Comparison of ENCODE assay signal across 9 mouse cellular contexts in genomic region chr15:6709618-6710017, GRCm38 (mm10). TPM values are rescaled to one million over a fixed set of nuclear protein-coding genes. Genes with fewer than 3 reads are reported as not detected.
A peak's percentile ranks its signal among the peaks of the same experiment; 100 is the strongest.
DNase-seq lines count a peak whose midpoint lies in the region; ATAC-seq and TF ChIP-seq lines count a peak whose summit lies in the region.
"Had no signal": no experiment of that assay in that cellular context is flagged by ENCODE, and none has a peak within 500 bp of the region (broad histone marks: within the 10 kb centered on the region; RNA-seq: fewer than 3 reads in every experiment).

No protein-coding gene starts in this region.

- peak overlapping the region; percentile 98 for H3K9ac ChIP-seq in heart, embryonic 14.5 days (ENCODE audit: low read length)
- peak overlapping the region; percentile 100 for H3K9ac ChIP-seq in MEL (ENCODE audit: control insufficient read depth, low read depth, low read length, poor library complexity, severe bottlenecking)
- H3K9ac ChIP-seq in hindbrain, embryonic 14.5 days = peak overlapping the region; percentile 94
- peak overlapping the region; percentile 95 for H3K9ac ChIP-seq in midbrain, embryonic 14.5 days (replicated peaks; ENCODE audit: low read length)

- TF ChIP-seq POLR2A in MEL (IDR thresholded peaks at IDR 0.05; ENCODE audit: control insufficient read depth in 1 of 2, insufficient read depth in 1 of 2, low read depth in 1 of 2, low read length in 2 of 2, poor library complexity in 1 of 2) = no peak

- TF ChIP-seq CTCF in MEL (IDR thresholded peaks at IDR 0.05 in 2 of 3, conservative IDR thresholded peaks at IDR 0.05 in 1 of 3; ENCODE audit: control insufficient read depth in 1 of 3, insufficient read depth in 1 of 3, low read depth in 2 of 3, low read length in 3 of 3, poor library complexity in 1 of 3, severe bottlenecking in 1 of 3) = no peak

- TF ChIP-seq RAD21 in MEL (IDR thresholded peaks at IDR 0.05; ENCODE audit: low read depth, low read length) = no peak

- H3K79me2 ChIP-seq in MEL (ENCODE audit: control insufficient read depth, insufficient read depth, low read length, poor library complexity) = peaks cover 67% of the 10 kb centered on the region

- no peak for DNase-seq in heart, adult 8-10 months (ENCODE audit: low spot score)
- no peak for DNase-seq in MEL (ENCODE audit: low read depth, low spot score)
- no peak for DNase-seq in hindbrain, embryonic 14.5 days (ENCODE audit: low spot score)
- DNase-seq in midbrain, embryonic 14.5 days = no peak
- no peak for DNase-seq in B cell, adult 2 months
- DNase-seq in retina, postnatal 1 day = no peak
- DNase-seq in gastrocnemius, postnatal 36 days = no peak

- no peak overlapping the region for H3K27ac ChIP-seq in heart, embryonic 14.5 days (replicated peaks in 1 of 2; ENCODE audit: control insufficient read depth in 1 of 2, insufficient read depth in 1 of 2, low read depth in 2 of 2, low read length in 2 of 2)
- 0 out of 2 replicates have a peak overlapping the region, but pooled peaks have one; percentile 51 for H3K27ac ChIP-seq in MEL (ENCODE audit: control insufficient read depth, low read depth, low read length)
- no peak overlapping the region for H3K27ac ChIP-seq in hindbrain, embryonic 14.5 days
- H3K27ac ChIP-seq in midbrain, embryonic 14.5 days (replicated peaks; ENCODE audit: low read depth, low read length) = no peak overlapping the region

- H3K36me3 ChIP-seq in heart, embryonic 14.5 days (ENCODE audit: control insufficient read depth, insufficient read depth, low read length) = no peaks in the 10 kb centered on the region
- H3K36me3 ChIP-seq in MEL (ENCODE audit: control insufficient read depth in 1 of 2, insufficient read depth in 2 of 2, low read length in 2 of 2) = peaks cover under 1 to 61% of the 10 kb centered on the region in 2 experiments
- H3K36me3 ChIP-seq in hindbrain, embryonic 14.5 days (replicated peaks; ENCODE audit: control insufficient read depth, insufficient read depth) = no peaks in the 10 kb centered on the region
- no peaks in the 10 kb centered on the region for H3K36me3 ChIP-seq in midbrain, embryonic 14.5 days (ENCODE audit: control insufficient read depth, insufficient read depth, low read length)

- no peak for ATAC-seq in heart, embryonic 14.5 days (ENCODE audit: insufficient number of reproducible peaks, insufficient read depth, low FRiP score, low read depth)
- ATAC-seq in hindbrain, embryonic 14.5 days (ENCODE audit: low FRiP score) = no peak
- ATAC-seq in midbrain, embryonic 14.5 days (ENCODE audit: low FRiP score, low TSS enrichment) = no peak

- H3K4me3 ChIP-seq in heart, embryonic 14.5 days (ENCODE audit: control insufficient read depth in 1 of 2, insufficient read depth in 1 of 2, low read depth in 1 of 2, low read length in 2 of 2) = peak overlapping the region; percentile 72 to 92
- peak overlapping the region; percentile 91 to 95 for H3K4me3 ChIP-seq in MEL (ENCODE audit: control insufficient read depth in 1 of 2, insufficient read depth in 1 of 2, low read depth in 2 of 2, low read length in 2 of 2)
- peak overlapping the region; percentile 89 for H3K4me3 ChIP-seq in hindbrain, embryonic 14.5 days (replicated peaks; ENCODE audit: low read length)
- H3K4me3 ChIP-seq in midbrain, embryonic 14.5 days (replicated peaks; ENCODE audit: low read depth, low read length) = peak overlapping the region; percentile 90

- peaks cover 3 to 36% of the 10 kb centered on the region in 2 experiments for H3K4me1 ChIP-seq in heart, embryonic 14.5 days (ENCODE audit: control insufficient read depth in 2 of 2, insufficient read depth in 2 of 2, low read length in 2 of 2)
- H3K4me1 ChIP-seq in MEL (ENCODE audit: control insufficient read depth in 1 of 2, insufficient read depth in 2 of 2, low read length in 2 of 2) = peaks cover 19 to 38% of the 10 kb centered on the region in 2 experiments
- H3K4me1 ChIP-seq in hindbrain, embryonic 14.5 days (replicated peaks; ENCODE audit: control insufficient read depth, insufficient read depth, low read length) = peaks cover 18% of the 10 kb centered on the region
- H3K4me1 ChIP-seq in midbrain, embryonic 14.5 days (ENCODE audit: control insufficient read depth, insufficient read depth, low read length) = peaks cover 24% of the 10 kb centered on the region

- no peak for TF ChIP-seq EP300 in MEL (IDR thresholded peaks at IDR 0.05; ENCODE audit: low read depth in 1 of 2, low read length in 2 of 2)

- intact Hi-C loops in gastrocnemius, postnatal 36 days (cut with DNase I) = no loop called here

- H3K4me2 ChIP-seq in heart, embryonic 14.5 days (ENCODE audit: low read length) = peak overlapping the region; percentile 89
- peak overlapping the region; percentile 67 for H3K4me2 ChIP-seq in hindbrain, embryonic 14.5 days (replicated peaks)
- H3K4me2 ChIP-seq in midbrain, embryonic 14.5 days (ENCODE audit: low read length) = peak overlapping the region; percentile 93

- no peaks in the 10 kb centered on the region for H3K9me3 ChIP-seq in heart, embryonic 14.5 days (ENCODE audit: control insufficient read depth, low read length)
- no peaks in the 10 kb centered on the region for H3K9me3 ChIP-seq in MEL (replicated peaks; ENCODE audit: insufficient read depth, low read length)
- no peaks in the 10 kb centered on the region for H3K9me3 ChIP-seq in hindbrain, embryonic 14.5 days (ENCODE audit: control insufficient read depth, low read length)
- H3K9me3 ChIP-seq in midbrain, embryonic 14.5 days (ENCODE audit: control insufficient read depth, low read length) = no peaks in the 10 kb centered on the region

- WGBS in heart, embryonic 14.5 days = 24% methylated on average over 8 of the region's 8 CpGs
- 20% methylated on average over 8 of the region's 8 CpGs for WGBS in hindbrain, embryonic 14.5 days
- WGBS in midbrain, embryonic 14.5 days = 17% methylated on average over 8 of the region's 8 CpGs

- H3K27me3 ChIP-seq in heart, embryonic 14.5 days (ENCODE audit: control insufficient read depth, insufficient read depth, low read length) = no peaks in the 10 kb centered on the region
- no peaks in the 10 kb centered on the region for H3K27me3 ChIP-seq in MEL (ENCODE audit: control insufficient read depth in 1 of 2, insufficient read depth in 2 of 2, low read length in 2 of 2)
- no peaks in the 10 kb centered on the region for H3K27me3 ChIP-seq in hindbrain, embryonic 14.5 days (ENCODE audit: control insufficient read depth, insufficient read depth, low read length)
- 0 out of 2 replicates have a peak, but pooled peaks cover 6% of the 10 kb centered on the region for H3K27me3 ChIP-seq in midbrain, embryonic 14.5 days (ENCODE audit: control insufficient read depth, insufficient read depth, low read length)
- H3K27me3 ChIP-seq: Patski had no signal

TF ChIP-seq in MEL, 35 proteins besides CTCF, POLR2A, EP300 and RAD21:
- 0 out of 2 replicates have a peak, but pooled peaks have one; percentile 12 for TF ChIP-seq MYC (IDR thresholded peaks at IDR 0.05; ENCODE audit: low read depth, low read length)
- no peak for TF ChIP-seq ELF1 (IDR thresholded peaks at IDR 0.05; ENCODE audit: low read depth, low read length)
- TF ChIP-seq MAX (IDR thresholded peaks at IDR 0.05; ENCODE audit: low read length) = peak; percentile 61; the same call in 1 of the 2 replicates
- no peak for TF ChIP-seq MAZ (IDR thresholded peaks at IDR 0.05; ENCODE audit: low read depth, low read length)
- TF ChIP-seq E2F4 (IDR thresholded peaks at IDR 0.05; ENCODE audit: borderline replicate concordance, low read depth, low read length) = no peak
- TF ChIP-seq USF2 (IDR thresholded peaks at IDR 0.05; ENCODE audit: borderline replicate concordance in 1 of 2, insufficient read depth in 1 of 2, low read depth in 1 of 2, low read length in 2 of 2) = no peak
- no peak for TF ChIP-seq JUND (IDR thresholded peaks at IDR 0.05; ENCODE audit: low read depth, low read length)
- TF ChIP-seq CHD1 (IDR thresholded peaks at IDR 0.05; ENCODE audit: low read depth, low read length) = no peak
- no peak for TF ChIP-seq SMC3 (IDR thresholded peaks at IDR 0.05; ENCODE audit: low read depth, low read length)
- TF ChIP-seq POLR2AphosphoS2 (IDR thresholded peaks at IDR 0.05; ENCODE audit: low read length) = no peak
- no peak for TF ChIP-seq ZNF384 (IDR thresholded peaks at IDR 0.05; ENCODE audit: low read depth, low read length)
- TF ChIP-seq HCFC1 (IDR thresholded peaks at IDR 0.05; ENCODE audit: low read depth, low read length) = no peak
- no peak for TF ChIP-seq USF1 (IDR thresholded peaks at IDR 0.05; ENCODE audit: low read depth, low read length)
- TF ChIP-seq CHD2 (IDR thresholded peaks at IDR 0.05; ENCODE audit: low read length) = no peak
- TF ChIP-seq ZMIZ1 (IDR thresholded peaks at IDR 0.05; ENCODE audit: low read depth, low read length) = no peak
- no peak for TF ChIP-seq MYB (IDR thresholded peaks at IDR 0.05; ENCODE audit: low read depth, low read length)
- peak; percentile 73 for TF ChIP-seq MXI1 (IDR thresholded peaks at IDR 0.05; ENCODE audit: low read depth, low read length)
- no peak for TF ChIP-seq NRF1 (IDR thresholded peaks at IDR 0.05; ENCODE audit: insufficient read depth, low read depth, low read length, poor library complexity, severe bottlenecking)
- peak; percentile 39; the same call in 1 of the 2 replicates for TF ChIP-seq SIN3A (IDR thresholded peaks at IDR 0.05; ENCODE audit: low read length)
- TF ChIP-seq KAT2A (conservative IDR thresholded peaks at IDR 0.05; ENCODE audit: low read depth, low read length) = no peak

RNA-seq across cellular contexts. Expression of gene Rictor, which starts 1.4 kb away (rescaled TPM):
- polyA plus RNA-seq in heart, embryonic 14.5 days (2014; fragmentation: Nextera tagmentation; extraction: Ambion mirVana) = 30.2 and 33.9 TPM in 2 replicates
- 10 to 100 TPM; 10.3 to 12.8 (median 11.7) TPM for total RNA-seq in heart, adult 8-10 months (2022)
- total RNA-seq in MEL (2012; rRNA removed) = 10.6 and 12.8 TPM in 2 replicates
- 10 to 100 TPM in 1 of 2 experiments, not detected in 1; 10.3 TPM for polyA plus RNA-seq in MEL (2012; ENCODE audit: insufficient read depth in 1 of 2, insufficient read length in 2 of 2, low read depth in 1 of 2, low replicate concordance in 2 of 2, missing spikeins in 1 of 2)
- 53.9 and 54.8 TPM in 2 replicates for polyA plus RNA-seq in hindbrain, embryonic 14.5 days (2014; fragmentation: Nextera tagmentation; extraction: Ambion mirVana)
- 43.9 and 59.1 TPM in 2 replicates for polyA plus RNA-seq in midbrain, embryonic 14.5 days (2014; fragmentation: Nextera tagmentation; extraction: Ambion mirVana)
- total RNA-seq in gastrocnemius, postnatal 36 days (2021) = 1 to 10 TPM; 7.3 to 9.0 TPM
